Mouse (Mus musculus) kidney, adult 8-10 months (tissue): ENCODE results near the gene Ak7.
A peak's percentile ranks its signal among the peaks of the same experiment; 100 is the strongest.

Experiments
- DNase-seq, 2 experiments: peaks; one replicate each; pipeline ENCODE4 v3.0.0; 2022

The Ak7 gene

GRCm38 (mm10) chr12:105730851-105731460 lies 25.2 kb downstream of the Ak7 start:
- no peak for DNase-seq

GRCm38 (mm10) chr12:105733370-105734159 lies 27.8 kb downstream of the Ak7 start:
- DNase-seq: no peak

- no peak for DNase-seq
Observed at GRCm38 (mm10) chr12:105735226-105735888, 29.6 kb downstream of the Ak7 start.

- DNase-seq: no peak
Observed at GRCm38 (mm10) chr12:105735889-105736251, 30.1 kb downstream of the Ak7 start.

- DNase-seq: no peak
Observed at GRCm38 (mm10) chr12:105738316-105739096, 32.7 kb downstream of the Ak7 start.

- peak; percentile 53 to 75 for DNase-seq
Observed at GRCm38 (mm10) chr12:105739656-105740055, 33.9 kb downstream of the Ak7 start.

GRCm38 (mm10) chr12:105748114-105748513 lies 42.3 kb downstream of the Ak7 start:
- DNase-seq: no peak

GRCm38 (mm10) chr12:105753813-105754212 lies 48.0 kb downstream of the Ak7 start:
- peak; percentile 56 to 72 for DNase-seq

GRCm38 (mm10) chr12:105757816-105758497 lies 52.2 kb downstream of the Ak7 start:
- peak; percentile 89 to 92 for DNase-seq

GRCm38 (mm10) chr12:105758911-105759310 lies 53.1 kb downstream of the Ak7 start:
- DNase-seq: peak; percentile 53 to 59

- DNase-seq: no peak
Observed at GRCm38 (mm10) chr12:105759849-105760478, 54.2 kb downstream of the Ak7 start.

- peak in 1 of 2 experiments; percentile 54 for DNase-seq
Observed at GRCm38 (mm10) chr12:105761171-105761570, 55.4 kb downstream of the Ak7 start.

- DNase-seq: no peak
Observed at GRCm38 (mm10) chr12:105761629-105762028, 55.9 kb downstream of the Ak7 start.

- no peak for DNase-seq
Observed at GRCm38 (mm10) chr12:105769700-105770099, 63.9 kb downstream of the Ak7 start.

GRCm38 (mm10) chr12:105774871-105775270 lies 69.1 kb downstream of the Ak7 start:
- no peak for DNase-seq

GRCm38 (mm10) chr12:105777651-105778050 lies 71.9 kb downstream of the Ak7 start:
- DNase-seq: no peak

GRCm38 (mm10) chr12:105784196-105784999 lies 78.6 kb downstream of the Ak7 start, which contains the start of gene Papola:
Gene Papola (plus strand): TSS chr12:105784694.
- DNase-seq: peak; percentile 84 to 86

GRCm38 (mm10) chr12:105785000-105785774 lies 79.4 kb downstream of the Ak7 start:
- DNase-seq: peak; percentile 68 to 69

- no peak for DNase-seq
Observed at GRCm38 (mm10) chr12:105786113-105786512, 80.3 kb downstream of the Ak7 start.

GRCm38 (mm10) chr12:105787626-105788025 lies 81.8 kb downstream of the Ak7 start:
- DNase-seq: no peak
